Mouse (Mus musculus) heart, adult 2 months (tissue): ENCODE results near the gene Rnf133. TPM values are rescaled to one million over a fixed set of nuclear protein-coding genes. Genes with fewer than 3 reads are reported as not detected.

ENCODE experiments used
- DNase-seq, 2 experiments: peaks; one replicate each; pipeline ENCODE4 v3.0.0; 2021
- H3K27ac ChIP-seq: fragments of 200-600 bp; 2 replicates; pipeline ENCODE4 v1.8.1; 2022
- H3K27me3 ChIP-seq: fragments of 200-500 bp; 2 replicates; pipeline ENCODE4 v1.6.1; 2012; ENCODE audit warnings: mild to moderate bottlenecking, low read length, inconsistent platforms, mixed read lengths; ENCODE audit not compliant: control insufficient read depth, insufficient read depth
- H3K36me3 ChIP-seq: fragments of 200-500 bp; 2 replicates; pipeline ENCODE4 v1.6.1; 2012; ENCODE audit warnings: low read length, inconsistent platforms; ENCODE audit not compliant: control insufficient read depth, insufficient read depth
- H3K4me1 ChIP-seq: fragments of 200-500 bp; 2 replicates; pipeline ENCODE4 v1.6.1; 2011; ENCODE audit warnings: low read length; ENCODE audit not compliant: control insufficient read depth, insufficient read depth
- H3K4me3 ChIP-seq: fragments of 200-600 bp; 2 replicates; pipeline ENCODE4 v1.8.1; 2022
- H3K79me2 ChIP-seq: fragments of 200-500 bp; replicated peaks from 2 replicates; pipeline ENCODE4 v1.6.1; 2012; ENCODE audit warnings: mild to moderate bottlenecking, inconsistent platforms, low read length, moderate library complexity, mixed read lengths; ENCODE audit not compliant: control insufficient read depth, insufficient read depth
- H3K9ac ChIP-seq: fragments of 200-500 bp; 2 replicates; pipeline ENCODE4 v1.6.1; 2012; ENCODE audit warnings: low read depth, mild to moderate bottlenecking, control low read depth, inconsistent platforms, low read length, mixed read lengths
- CTCF ChIP-seq: fragments of 200-600 bp; IDR thresholded peaks from 2 replicates; pipeline ENCODE4 v1.8.1; 2022; ENCODE audit warnings: antibody characterized with exemption, mild to moderate bottlenecking, moderate library complexity
- EP300 ChIP-seq: fragments of 200-500 bp; IDR thresholded peaks from 2 replicates; pipeline ENCODE4 v1.6.1; 2011; ENCODE audit warnings: low read depth, low read length, control low read depth; ENCODE audit not compliant: insufficient read depth
- WGBS: fragments of 180-500 bp; shearing (Covaris S2); methylation state at CpG from one replicate; pipeline ENCODE4 v1.1.7; 2018; 5-methylcytosine and 5-hydroxymethylcytosine counted together
- intact Hi-C: fragments of 180-260 bp; cut with DNase I; formaldehyde crosslinking; loops from one replicate; pipeline ENCODE4 v1.15.1; 2025
- polyA plus RNA-seq: library from polyadenylated mRNA; depleted of rRNA; stranded (reverse); fragments of >200 nt; gene quantifications from 2 replicates; pipeline ENCODE4 v1.2.3, GENCODE M21; 2012; rRNA removed
- total RNA-seq, 2 experiments: library from RNA; stranded (reverse); gene quantifications; 2 replicates each; pipeline ENCODE4 v1.2.3; 2021

Gene Rnf133
- total and polyA plus RNA-seq, 3 experiments, result not detected

DNA sequence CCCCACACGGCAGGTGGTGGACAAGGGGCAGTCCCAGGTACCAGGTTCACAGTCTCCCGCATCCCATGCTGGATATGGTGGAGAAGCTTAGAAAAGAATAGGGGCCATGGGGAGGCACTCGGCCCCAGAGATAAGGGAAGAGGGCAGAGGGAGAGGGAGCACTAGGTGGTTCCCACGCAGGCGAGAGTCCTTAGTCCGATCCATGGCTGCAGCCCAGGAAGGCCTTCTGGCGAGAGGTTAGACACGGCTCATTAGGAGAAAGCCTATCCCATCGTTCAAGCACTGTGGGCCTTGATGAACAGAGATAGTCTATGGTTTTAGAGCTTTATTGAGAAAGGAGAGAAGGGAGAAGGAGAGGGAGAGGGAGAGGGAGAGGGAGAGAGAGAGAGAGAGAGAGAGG lies 16.1 kb downstream of the Rnf133 start:
- TF ChIP-seq CTCF, result no peak
- H3K27ac ChIP-seq, result no peak overlapping the region
- no peak overlapping the region for H3K4me3 ChIP-seq
- no peaks in the 10 kb centered on the region for H3K4me1 ChIP-seq
- no peaks in the 10 kb centered on the region for H3K79me2 ChIP-seq
- whole genome bisulfite sequencing, result 81% methylated on average over 9 of the region's 9 CpGs
- no peak overlapping the region for H3K9ac ChIP-seq
- DNase-seq, result no peak
- H3K36me3 ChIP-seq, result no peaks in the 10 kb centered on the region
- no peaks in the 10 kb centered on the region for H3K27me3 ChIP-seq
- intact Hi-C loops, result no loop called here

DNA sequence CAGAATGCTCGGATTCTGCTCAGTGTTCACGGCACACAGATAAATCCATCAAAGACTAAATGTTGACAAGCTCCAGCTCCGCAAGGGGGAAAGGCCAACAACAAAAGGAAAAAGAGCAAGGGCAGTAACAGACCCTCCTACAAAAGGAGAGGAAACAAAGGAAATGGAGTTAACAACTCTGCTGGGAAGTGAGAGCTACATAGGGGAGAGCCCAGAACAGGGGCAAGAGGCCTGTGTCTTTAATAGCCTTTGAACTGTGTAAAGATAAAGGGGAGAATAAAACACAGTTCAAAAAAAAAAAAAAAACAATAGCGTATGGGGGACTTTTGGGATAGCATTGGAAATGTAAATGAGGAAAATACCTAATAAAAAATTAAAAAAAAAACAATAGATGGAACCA lies 19.6 kb downstream of the Rnf133 start:
- Histone ChIP-seq H3K27me3 (no peaks in the 10 kb centered on the region), H3K36me3 (no peaks in the 10 kb centered on the region), H3K9ac (no peak overlapping the region), H3K27ac (no peak overlapping the region), H3K4me1 (no peaks in the 10 kb centered on the region), H3K4me3 (no peak overlapping the region), H3K79me2 (no peaks in the 10 kb centered on the region)
- WGBS, result 27% methylated on average over 4 of the region's 4 CpGs
- no peak for DNase-seq
- intact Hi-C loops, result no loop called here
- no peak for TF ChIP-seq EP300

Other genes starting within 250 kb of the Rnf133 start
- gene Rnf148, start 4.8 kb upstream of the Rnf133 start, total RNA-seq, result not detected
- 0.23 TPM in 1 of 2 replicates, not detected in the other for gene Rnf148, start 4.8 kb upstream of the Rnf133 start, polyA plus RNA-seq
- 1 to 10 TPM; 1.1 to 1.4 TPM for gene Cadps2, start 189.1 kb upstream of the Rnf133 start, total RNA-seq
- gene Cadps2, start 189.1 kb upstream of the Rnf133 start, polyA plus RNA-seq, result 0.70 and 0.72 TPM in 2 replicates